Mouse (Mus musculus) thymus, adult 2 months (tissue): ENCODE measurements at regions not wholly inside any gene's neighbourhood (a gene's known extent, or its start where the extent isn't known, plus 50 kb on each side); places are given as distances from the start of the nearest gene placed in this dataset.

Experiments used
- DNase-seq: peaks from one replicate; pipeline ENCODE4 v3.0.0; 2021
- H3K27ac ChIP-seq: fragments of 200-500 bp; 2 replicates; pipeline ENCODE4 v1.5.1; 2012; ENCODE audit warnings: low read length, control low read depth; ENCODE audit not compliant: control insufficient read depth, insufficient read depth
- H3K27me3 ChIP-seq: fragments of 200-500 bp; 2 replicates; pipeline ENCODE4 v1.6.1; 2012; ENCODE audit warnings: mild to moderate bottlenecking, low read length, moderate library complexity, mixed read lengths; ENCODE audit not compliant: control insufficient read depth, insufficient read depth
- H3K36me3 ChIP-seq: fragments of 200-500 bp; 2 replicates; pipeline ENCODE4 v1.6.1; 2012; ENCODE audit warnings: mild to moderate bottlenecking, low read length, moderate library complexity; ENCODE audit not compliant: control insufficient read depth, insufficient read depth
- H3K4me1 ChIP-seq: fragments of 200-500 bp; replicated peaks from 2 replicates; pipeline ENCODE4 v1.6.1; 2012; ENCODE audit warnings: low read length; ENCODE audit not compliant: control insufficient read depth, insufficient read depth
- H3K4me3 ChIP-seq: fragments of 200-500 bp; 2 replicates; pipeline ENCODE4 v1.5.1; 2012; ENCODE audit warnings: mild to moderate bottlenecking, low read length, control low read depth, moderate library complexity; ENCODE audit not compliant: control insufficient read depth, insufficient read depth
- CTCF ChIP-seq: fragments of 200-500 bp; IDR thresholded peaks from 2 replicates; pipeline ENCODE4 v1.5.1; 2012; ENCODE audit warnings: mild to moderate bottlenecking, control low read depth, low read length, moderate library complexity, borderline replicate concordance; ENCODE audit not compliant: control insufficient read depth, poor library complexity, insufficient read depth; ENCODE audit errors: extremely low read depth
- POLR2A ChIP-seq: fragments of 200-500 bp; IDR thresholded peaks from 2 replicates; pipeline ENCODE4 v1.6.1; 2012; ENCODE audit warnings: mild to moderate bottlenecking, low read length, control low read depth, moderate library complexity; ENCODE audit not compliant: control insufficient read depth, poor library complexity, insufficient read depth; ENCODE audit errors: extremely low read depth
- WGBS: fragments of 180-500 bp; shearing (Covaris S2); methylation state at CpG from one replicate; pipeline ENCODE4 v1.1.7; 2018; 5-methylcytosine and 5-hydroxymethylcytosine counted together

GRCm38 (mm10) chr15:27109130-27109529, 213.8 kb upstream of the Fbxl7 start:
- H3K27ac ChIP-seq, result no peak overlapping the region
- TF ChIP-seq CTCF (no peak), POLR2A (no peak)
- no peaks in the 10 kb centered on the region for H3K36me3 ChIP-seq
- DNase-seq, result no peak
- no peaks in the 10 kb centered on the region for H3K27me3 ChIP-seq
- H3K4me1 ChIP-seq, result no peaks in the 10 kb centered on the region
- H3K4me3 ChIP-seq, result no peak overlapping the region
- 93% methylated on average over 3 of the region's 3 CpGs for WGBS

GRCm38 (mm10) chr15:27129697-27130096, 234.3 kb upstream of the Fbxl7 start:
- no peak for DNase-seq
- H3K27me3 ChIP-seq, result no peaks in the 10 kb centered on the region
- 58% methylated on average over 1 of the region's 1 CpGs for WGBS
- no peaks in the 10 kb centered on the region for H3K36me3 ChIP-seq
- TF ChIP-seq POLR2A, result no peak
- TF ChIP-seq CTCF, result no peak
- no peaks in the 10 kb centered on the region for H3K4me1 ChIP-seq
- H3K4me3 ChIP-seq, result no peak overlapping the region
- H3K27ac ChIP-seq, result no peak overlapping the region

- WGBS, result 95% methylated on average over 2 of the region's 2 CpGs
- H3K36me3 ChIP-seq, result no peaks in the 10 kb centered on the region
- no peaks in the 10 kb centered on the region for H3K27me3 ChIP-seq
- no peak overlapping the region for H3K27ac ChIP-seq
- H3K4me1 ChIP-seq, result no peaks in the 10 kb centered on the region
- no peak for TF ChIP-seq CTCF
- TF ChIP-seq POLR2A, result no peak
- no peak overlapping the region for H3K4me3 ChIP-seq
- DNase-seq, result no peak
Observed at GRCm38 (mm10) chr15:27132761-27133160, 237.4 kb upstream of the Fbxl7 start.

GRCm38 (mm10) chr15:27137580-27137979, 242.2 kb upstream of the Fbxl7 start:
- H3K36me3 ChIP-seq, result no peaks in the 10 kb centered on the region
- WGBS, result 93% methylated on average over 5 of the region's 5 CpGs

GRCm38 (mm10) chr15:27145860-27146259, 250.5 kb upstream of the Fbxl7 start:
- no peaks in the 10 kb centered on the region for H3K27me3 ChIP-seq
- no peak for DNase-seq
- no peak overlapping the region for H3K4me3 ChIP-seq
- WGBS, result 82% methylated on average over 6 of the region's 6 CpGs
- TF ChIP-seq CTCF, result no peak
- no peak for TF ChIP-seq POLR2A
- H3K36me3 ChIP-seq, result no peaks in the 10 kb centered on the region
- no peak overlapping the region for H3K27ac ChIP-seq
- H3K4me1 ChIP-seq, result no peaks in the 10 kb centered on the region

More at GRCm38 (mm10) chr15:27137580-27137979, 242.2 kb upstream of the Fbxl7 start:
- Histone ChIP-seq H3K4me1 (no peaks in the 10 kb centered on the region), H3K4me3 (no peak overlapping the region), H3K27ac (no peak overlapping the region), H3K27me3 (no peaks in the 10 kb centered on the region)
- no peak for TF ChIP-seq CTCF
- TF ChIP-seq POLR2A, result no peak
- DNase-seq, result no peak

GRCm38 (mm10) chr15:27160986-27161385, 265.6 kb upstream of the Fbxl7 start:
- no peaks in the 10 kb centered on the region for H3K27me3 ChIP-seq
- DNase-seq, result no peak
- WGBS, result 79% methylated on average over 5 of the region's 5 CpGs
- H3K4me1 ChIP-seq, result no peaks in the 10 kb centered on the region
- H3K4me3 ChIP-seq, result no peak overlapping the region
- no peak overlapping the region for H3K27ac ChIP-seq
- no peak for TF ChIP-seq POLR2A
- TF ChIP-seq CTCF, result no peak
- no peaks in the 10 kb centered on the region for H3K36me3 ChIP-seq

GRCm38 (mm10) chr15:27167484-27167883, 272.1 kb upstream of the Fbxl7 start:
- TF ChIP-seq CTCF (no peak), POLR2A (no peak)
- no peak overlapping the region for H3K4me3 ChIP-seq
- 77% methylated on average over 1 of the region's 1 CpGs for WGBS
- no peak overlapping the region for H3K27ac ChIP-seq
- no peaks in the 10 kb centered on the region for H3K36me3 ChIP-seq
- H3K27me3 ChIP-seq, result no peaks in the 10 kb centered on the region
- no peaks in the 10 kb centered on the region for H3K4me1 ChIP-seq
- DNase-seq, result no peak
